Mouse (Mus musculus) telencephalon, adult 2 months (tissue): ENCODE data around the gene Gnb2.
A peak's percentile ranks its signal among the peaks of the same experiment; 100 is the strongest.

Source experiments
- DNase-seq: peaks from one replicate; pipeline ENCODE4 v3.0.0-alpha.2; 2011; ENCODE audit warnings: low read depth, low spot score

Gnb2 gene

GRCm38 (mm10) chr5:137481138-137481537, 52.2 kb downstream of the Gnb2 start:
- DNase-seq: peak; percentile 70
